Mouse (Mus musculus) kidney, embryonic 16.5 days (tissue): ENCODE data around the gene Zfp706. TPM values are rescaled to one million over a fixed set of nuclear protein-coding genes. Genes with fewer than 3 reads are reported as not detected.

Source experiments
- ATAC-seq: fragments of 200-750 bp; cut with Nextera tagmentation; 2 replicates; pipeline ENCODE4 v1.8.0; 2017; ENCODE audit warnings: moderate TSS enrichment; ENCODE audit not compliant: low FRiP score, low TSS enrichment
- H3K27ac ChIP-seq: fragments of 300-500 bp; sonication (generic); 2 replicates; pipeline ENCODE4 v1.5.1; 2014; ENCODE audit warnings: low read length
- H3K27me3 ChIP-seq: fragments of 300-500 bp; sonication (generic); 2 replicates; pipeline ENCODE4 v1.6.1; 2014; ENCODE audit warnings: low read length, control low read depth, mixed read lengths; ENCODE audit not compliant: insufficient read depth
- H3K36me3 ChIP-seq: fragments of 300-500 bp; sonication (generic); 2 replicates; pipeline ENCODE4 v1.6.1; 2014; ENCODE audit warnings: low read length, control low read depth, mixed read lengths; ENCODE audit not compliant: insufficient read depth
- H3K4me1 ChIP-seq: fragments of 300-500 bp; sonication (generic); 2 replicates; pipeline ENCODE4 v1.6.1; 2014; ENCODE audit warnings: low read length, control low read depth, mixed read lengths; ENCODE audit not compliant: insufficient read depth
- H3K4me2 ChIP-seq: fragments of 300-500 bp; sonication (generic); replicated peaks from 2 replicates; pipeline ENCODE4 v1.6.1; 2014; ENCODE audit warnings: low read depth, low read length
- H3K4me3 ChIP-seq: fragments of 300-500 bp; sonication (generic); 2 replicates; pipeline ENCODE4 v1.5.1; 2014; ENCODE audit warnings: mild to moderate bottlenecking, low read length
- H3K9ac ChIP-seq: fragments of 300-500 bp; sonication (generic); replicated peaks from 2 replicates; pipeline ENCODE4 v1.6.1; 2014; ENCODE audit warnings: low read length
- H3K9me3 ChIP-seq: fragments of 300-500 bp; sonication (generic); 2 replicates; pipeline ENCODE4 v1.6.1; 2016; ENCODE audit warnings: low read length, control low read depth
- WGBS: fragments of 180-500 bp; shearing (Covaris S2); extraction: QIAGEN DNeasy Blood & Tissue Kit; methylation state at CpG from one replicate; pipeline ENCODE4 v1.1.7; 2014; 5-methylcytosine and 5-hydroxymethylcytosine counted together
- polyA plus RNA-seq: library from polyadenylated mRNA; unstranded; fragments of >200 nt; fragmentation: Nextera tagmentation; extraction: Ambion mirVana; gene quantifications from 2 replicates; pipeline ENCODE4 v1.2.1, GENCODE M21; 2015

Gene Zfp706
- polyA plus RNA-seq, 1 experiment from 2014 or later, result 418 TPM

DNA sequence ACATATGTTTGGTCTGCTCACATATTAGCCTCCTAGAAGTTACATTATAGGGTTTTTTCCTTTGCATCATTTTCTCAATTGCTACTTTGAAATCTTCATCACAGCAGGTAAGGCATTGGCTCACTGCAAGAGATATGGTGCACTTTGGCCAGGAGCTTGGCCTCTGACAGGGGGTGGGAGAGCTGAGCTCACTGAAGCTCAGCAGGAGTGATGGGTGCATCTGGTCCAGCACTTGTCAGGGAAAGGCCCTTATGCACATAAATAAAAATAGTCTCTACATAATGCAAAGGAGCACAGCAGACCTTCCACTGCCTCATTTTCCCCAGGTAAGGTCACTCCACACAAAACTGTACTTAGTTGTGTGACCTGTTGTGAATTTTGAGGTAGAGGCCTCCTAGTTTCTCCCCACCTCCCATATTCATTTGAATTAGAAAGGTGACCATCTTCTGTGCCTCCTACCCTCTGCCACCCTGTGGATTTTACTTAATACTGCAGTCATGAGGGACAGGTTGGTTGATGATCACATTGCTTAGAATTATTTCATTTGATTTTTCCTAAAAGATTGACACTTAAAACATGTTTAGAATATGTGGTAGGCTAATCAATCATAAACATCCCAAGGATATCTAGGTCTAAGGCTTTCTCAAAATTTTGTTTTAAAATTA, 13.1 kb upstream of the Zfp706 start:
- Histone ChIP-seq H3K4me3 (no peak overlapping the region), H3K27me3 (no peaks in the 10 kb centered on the region), H3K27ac (no peak overlapping the region), H3K36me3 (no peaks in the 10 kb centered on the region), H3K9me3 (no peaks in the 10 kb centered on the region), H3K4me2 (no peak overlapping the region), H3K4me1 (no peaks in the 10 kb centered on the region), H3K9ac (no peak overlapping the region)
- no peak for ATAC-seq

DNA sequence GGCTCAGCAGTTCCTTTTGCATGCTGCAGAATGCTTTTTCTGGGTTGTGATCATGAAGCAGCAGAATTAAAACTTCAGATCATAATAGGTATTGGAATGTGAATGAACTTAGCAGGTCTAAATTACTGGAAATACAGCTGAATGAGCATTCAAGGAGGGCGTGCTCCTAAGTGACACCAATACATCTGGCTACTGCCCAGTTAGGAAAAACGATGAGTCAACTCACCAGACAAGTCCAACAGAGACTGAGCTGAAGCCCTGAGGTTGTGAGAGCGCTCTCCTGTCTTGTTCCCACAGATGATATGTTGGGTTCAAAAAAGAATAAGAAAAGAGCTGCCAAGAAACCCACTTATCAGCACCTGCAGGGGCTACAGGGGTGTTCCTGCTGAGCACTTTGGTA, 11.9 kb upstream of the Zfp706 start:
- Histone ChIP-seq H3K36me3 (no peaks in the 10 kb centered on the region), H3K27me3 (no peaks in the 10 kb centered on the region), H3K4me3 (no peak overlapping the region), H3K9ac (no peak overlapping the region), H3K4me1 (no peaks in the 10 kb centered on the region), H3K27ac (no peak overlapping the region), H3K9me3 (no peaks in the 10 kb centered on the region), H3K4me2 (no peak overlapping the region)
- no peak for ATAC-seq
- 72% methylated on average over 3 of the region's 3 CpGs for WGBS

DNA sequence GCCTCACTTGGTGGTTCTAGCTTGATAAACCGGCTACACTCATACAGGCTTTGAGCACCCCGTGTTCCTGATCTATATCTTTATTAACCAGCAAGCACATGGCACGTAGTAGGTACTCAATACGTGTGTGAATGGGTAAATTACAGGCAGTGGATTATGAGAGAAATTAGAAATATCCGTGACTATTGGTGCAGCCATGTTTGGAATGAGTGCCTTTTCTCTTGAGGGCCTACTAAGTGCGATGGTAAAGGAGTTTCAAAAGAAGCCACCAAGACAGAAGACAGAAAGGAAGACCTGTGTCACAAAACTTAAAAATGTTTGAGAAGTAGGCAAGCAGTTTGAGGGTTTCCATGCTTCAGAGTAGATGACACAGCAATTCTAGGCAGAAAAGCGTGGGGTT, 4.3 kb upstream of the Zfp706 start:
- ATAC-seq, result no peak
- no peak overlapping the region for H3K4me3 ChIP-seq
- no peak overlapping the region for H3K9ac ChIP-seq
- no peaks in the 10 kb centered on the region for H3K27me3 ChIP-seq
- no peak overlapping the region for H3K4me2 ChIP-seq
- peaks cover 6% of the 10 kb centered on the region for H3K4me1 ChIP-seq
- H3K9me3 ChIP-seq, result no peaks in the 10 kb centered on the region
- H3K27ac ChIP-seq, result no peak overlapping the region
- 91% methylated on average over 7 of the region's 7 CpGs for WGBS
- H3K36me3 ChIP-seq, result no peaks in the 10 kb centered on the region

DNA sequence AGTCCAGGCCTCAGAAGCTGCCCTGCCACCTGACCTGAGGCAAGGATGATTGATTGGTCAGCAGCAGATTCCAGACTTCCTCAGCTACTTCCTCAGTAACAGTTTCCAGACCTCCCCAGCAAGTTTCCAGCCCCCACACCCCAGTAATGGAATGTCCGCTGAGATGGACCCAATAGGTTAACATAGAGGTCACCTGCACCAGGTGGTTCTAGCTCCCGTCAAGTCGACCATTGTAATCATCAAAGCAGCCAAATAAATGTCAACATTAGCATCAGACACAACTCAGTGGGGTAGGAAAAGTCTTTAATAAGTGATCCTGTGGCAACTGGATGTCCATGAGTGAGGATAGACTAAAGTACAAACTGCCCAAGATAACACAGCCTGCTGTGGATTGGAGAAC, 3.7 kb upstream of the Zfp706 start:
- no peak overlapping the region for H3K4me2 ChIP-seq
- no peak overlapping the region for H3K27ac ChIP-seq
- H3K9ac ChIP-seq, result no peak overlapping the region
- WGBS, result 39% methylated on average over 3 of the region's 3 CpGs
- no peak for ATAC-seq
- H3K36me3 ChIP-seq, result no peaks in the 10 kb centered on the region
- H3K4me3 ChIP-seq, result no peak overlapping the region
- H3K27me3 ChIP-seq, result no peaks in the 10 kb centered on the region
- H3K9me3 ChIP-seq, result no peaks in the 10 kb centered on the region
- H3K4me1 ChIP-seq, result peaks cover 6% of the 10 kb centered on the region

DNA sequence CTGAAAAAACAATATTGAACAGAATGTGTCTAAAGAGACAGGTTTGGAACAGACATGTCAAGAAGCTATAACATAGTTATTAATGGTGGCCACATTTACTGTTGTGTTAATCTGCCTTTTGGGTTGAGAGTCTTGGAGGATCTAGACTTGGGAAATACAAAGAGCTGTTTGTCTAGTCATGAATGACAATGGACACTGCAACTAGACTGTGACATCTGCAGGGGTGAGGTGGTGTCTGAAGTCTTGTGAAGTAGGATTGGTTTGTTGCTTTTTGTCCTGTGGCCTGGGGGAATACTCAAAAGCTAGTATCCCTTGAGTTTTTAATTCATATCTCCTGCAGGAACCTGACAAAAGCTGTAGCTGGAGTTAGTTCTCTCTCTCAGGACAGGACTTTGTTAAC, 973 bp upstream of the Zfp706 start:
- Histone ChIP-seq H3K4me2 (no peak overlapping the region), H3K9me3 (no peaks in the 10 kb centered on the region), H3K4me3 (no peak overlapping the region), H3K27ac (no peak overlapping the region), H3K4me1 (peaks cover 24% of the 10 kb centered on the region), H3K36me3 (0 out of 2 replicates have a peak, but pooled peaks cover 5% of the 10 kb centered on the region), H3K9ac (no peak overlapping the region), H3K27me3 (no peaks in the 10 kb centered on the region)
- no peak for ATAC-seq

DNA sequence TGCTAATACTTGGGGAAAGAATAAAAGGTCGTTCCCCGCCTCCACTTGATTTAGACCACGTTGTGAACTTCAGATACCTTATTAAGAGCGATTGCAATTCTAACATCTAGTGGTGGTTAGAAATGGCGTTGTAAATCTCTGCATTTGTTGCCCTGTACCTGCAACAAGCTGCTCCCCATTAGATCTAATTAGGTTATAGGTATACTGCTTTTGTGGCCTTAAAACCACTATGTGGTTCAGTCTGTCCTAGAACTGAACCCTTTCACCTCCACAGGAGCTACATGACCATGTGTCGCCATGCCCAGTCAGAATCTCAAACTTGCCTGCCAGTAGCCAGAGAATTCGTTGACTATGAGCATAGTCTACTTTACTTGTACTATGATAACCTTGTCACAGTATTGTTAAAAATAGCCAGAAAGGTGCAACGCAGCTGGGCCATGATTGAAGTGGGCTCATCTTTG, 416 bp upstream of the Zfp706 start:
- H3K27ac ChIP-seq, result peak overlapping the region; percentile 92
- peaks cover 24% of the 10 kb centered on the region for H3K4me1 ChIP-seq
- 31% methylated on average over 8 of the region's 8 CpGs for WGBS
- peak overlapping the region; percentile 90 for H3K9ac ChIP-seq
- peak overlapping the region; percentile 93 for H3K4me3 ChIP-seq
- H3K9me3 ChIP-seq, result no peaks in the 10 kb centered on the region
- no peak for ATAC-seq
- H3K36me3 ChIP-seq, result 0 out of 2 replicates have a peak, but pooled peaks cover 7% of the 10 kb centered on the region
- H3K27me3 ChIP-seq, result no peaks in the 10 kb centered on the region
- peak overlapping the region; percentile 55 for H3K4me2 ChIP-seq

DNA sequence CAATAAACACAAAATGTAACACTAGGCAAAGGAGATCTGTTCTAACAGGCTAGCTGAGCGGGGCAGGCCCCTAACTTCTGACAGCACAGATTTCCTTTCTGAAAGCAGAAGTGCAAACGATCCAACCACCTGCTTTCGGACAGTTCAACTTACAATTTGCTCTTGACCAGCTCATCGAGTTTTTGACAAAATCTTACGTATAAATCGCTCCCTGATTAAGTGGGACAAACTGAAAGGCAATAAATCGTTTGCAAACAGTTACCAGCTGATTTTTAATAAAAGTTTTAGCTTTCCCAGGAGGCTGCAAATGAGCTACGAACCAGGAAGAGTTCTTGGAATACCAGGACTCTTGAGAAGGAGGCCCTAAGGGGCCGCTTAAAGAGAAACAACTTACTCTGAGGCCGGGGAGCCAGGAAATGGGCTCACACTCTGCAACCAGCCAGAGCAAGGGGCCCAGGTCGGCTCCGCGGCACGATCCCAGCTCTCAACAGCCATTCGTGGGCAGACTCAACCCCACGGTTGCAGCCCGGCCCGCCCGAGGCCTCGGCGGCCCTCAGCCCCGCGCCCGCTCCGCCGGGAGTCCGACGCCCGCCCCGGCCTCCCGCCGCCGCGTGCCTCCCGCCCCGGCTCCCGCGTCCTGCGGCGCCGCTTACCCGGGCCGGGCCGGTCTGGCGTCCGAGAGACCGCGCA, 953 bp downstream of the Zfp706 start:
- peak overlapping the region; percentile 55 for H3K4me2 ChIP-seq
- no peaks in the 10 kb centered on the region for H3K27me3 ChIP-seq
- peak overlapping the region; percentile 93 for H3K4me3 ChIP-seq
- H3K36me3 ChIP-seq, result peaks cover 12% of the 10 kb centered on the region
- H3K27ac ChIP-seq, result peak overlapping the region; percentile 96
- H3K9me3 ChIP-seq, result no peaks in the 10 kb centered on the region
- peak overlapping the region; percentile 98 for H3K9ac ChIP-seq
- peak; percentile 49 for ATAC-seq
- under 1% methylated on average over 26 of the region's 48 CpGs for WGBS
- H3K4me1 ChIP-seq, result peaks cover 24% of the 10 kb centered on the region

DNA sequence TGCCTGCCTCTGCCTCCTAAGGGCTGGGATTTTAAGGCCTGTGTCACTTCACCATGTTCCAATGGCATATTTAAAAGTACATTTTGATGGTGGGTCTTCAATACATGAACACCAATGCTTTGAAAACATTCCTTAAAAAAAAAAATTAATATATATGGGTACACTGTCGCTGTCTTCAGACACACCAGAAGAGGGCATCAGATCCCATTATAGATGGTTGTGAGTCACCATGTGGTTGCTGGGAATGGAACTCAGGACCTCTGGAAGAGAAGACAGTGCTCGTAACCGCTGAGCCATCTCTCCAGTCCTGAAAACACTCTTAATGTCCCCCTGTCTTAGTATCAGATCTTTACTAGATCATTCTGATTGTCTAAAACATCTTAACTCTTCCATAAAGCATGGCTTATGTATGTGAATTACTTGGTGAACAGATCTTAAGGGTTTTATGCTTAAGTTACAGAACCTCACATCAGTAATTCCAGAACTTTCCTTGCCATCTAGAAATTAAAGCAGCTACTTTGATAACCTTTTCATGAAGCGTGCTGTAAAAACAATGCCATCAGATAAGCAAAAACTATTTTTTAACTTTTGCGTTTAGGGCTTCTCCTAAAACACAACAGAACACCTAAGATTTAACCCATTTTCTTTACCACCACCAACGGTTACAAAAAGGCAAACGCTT, 1.6 kb downstream of the Zfp706 start:
- Histone ChIP-seq H3K4me3 (peak overlapping the region; percentile 93), H3K27me3 (no peaks in the 10 kb centered on the region), H3K4me1 (peaks cover 24% of the 10 kb centered on the region), H3K4me2 (peak overlapping the region; percentile 55), H3K36me3 (peaks cover 17% of the 10 kb centered on the region), H3K27ac (peak overlapping the region; percentile 96), H3K9me3 (no peaks in the 10 kb centered on the region), H3K9ac (peak overlapping the region; percentile 98)
- ATAC-seq, result no peak
- WGBS, result 38% methylated on average over 7 of the region's 7 CpGs

DNA sequence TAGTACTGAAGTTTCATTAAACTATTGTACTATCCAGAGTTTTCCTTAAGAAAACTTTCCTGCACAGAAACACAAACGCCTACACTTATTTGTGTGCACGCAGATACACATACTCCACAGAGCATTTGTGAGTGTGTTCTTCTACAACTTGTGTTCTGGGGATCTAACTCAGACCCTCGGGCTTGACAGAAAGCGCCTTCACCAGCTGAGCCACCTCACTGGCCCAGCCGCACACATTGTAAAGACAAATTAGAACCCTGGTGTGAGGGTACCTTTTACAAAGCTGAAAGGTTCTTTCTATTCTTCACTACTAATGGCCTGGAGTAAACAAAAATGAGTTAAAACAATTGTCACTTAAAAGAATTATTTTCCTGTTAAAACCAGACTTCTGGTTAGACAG, 2.7 kb downstream of the Zfp706 start:
- Histone ChIP-seq H3K27me3 (no peaks in the 10 kb centered on the region), H3K9ac (no peak overlapping the region), H3K36me3 (peaks cover 25% of the 10 kb centered on the region), H3K27ac (no peak overlapping the region), H3K9me3 (no peaks in the 10 kb centered on the region), H3K4me2 (0 out of 2 replicates have a peak overlapping the region, but pooled peaks have one; percentile 13), H3K4me1 (peaks cover 24% of the 10 kb centered on the region), H3K4me3 (no peak overlapping the region)
- WGBS, result 83% methylated on average over 5 of the region's 5 CpGs
- no peak for ATAC-seq

DNA sequence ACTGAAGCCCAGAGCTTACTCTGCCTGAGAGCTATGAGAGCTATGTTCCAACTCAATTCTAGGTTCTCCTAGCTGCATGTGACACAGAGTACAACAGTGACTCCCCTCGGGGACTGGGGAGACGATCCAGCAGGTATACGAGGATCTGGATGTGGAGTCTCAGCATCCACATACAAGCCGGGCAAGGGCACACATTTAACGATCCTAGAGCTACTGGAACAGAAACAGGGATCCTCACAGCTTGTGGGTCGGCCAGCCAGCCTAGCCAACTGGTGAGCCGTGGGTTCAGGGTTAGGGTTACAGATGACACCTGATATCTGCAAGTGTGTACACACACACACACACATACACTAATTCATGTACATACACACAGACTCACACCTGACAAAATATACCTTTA, 5.3 kb downstream of the Zfp706 start:
- Histone ChIP-seq H3K27me3 (no peaks in the 10 kb centered on the region), H3K4me3 (no peak overlapping the region), H3K4me2 (no peak overlapping the region), H3K9me3 (peaks cover 4% of the 10 kb centered on the region), H3K36me3 (peaks cover 51% of the 10 kb centered on the region), H3K4me1 (peaks cover 18% of the 10 kb centered on the region), H3K27ac (no peak overlapping the region), H3K9ac (no peak overlapping the region)
- ATAC-seq, result no peak
- WGBS, result 81% methylated on average over 7 of the region's 7 CpGs
